Mouse (Mus musculus) gastrocnemius, adult 18-20 months (tissue): ENCODE results near the gene Numb. TPM values are rescaled to one million over a fixed set of nuclear protein-coding genes. Genes with fewer than 3 reads are reported as not detected.
"Not testable (repeated sequence)": the region's sequence is repeated elsewhere in the genome, so short reads cannot be mapped to it uniquely, and the experiment has no call there.

Experiments
- DNase-seq: peaks from one replicate; pipeline ENCODE4 v3.0.0; 2021; ENCODE audit warnings: low spot score
- total RNA-seq, 2 experiments: library from RNA; stranded (reverse); gene quantifications; 2 replicates each; pipeline ENCODE4 v1.2.3; 2021

Numb gene
- total RNA-seq, 2 experiments from 2014 or later, result 16.3 to 19.4 TPM

DNA sequence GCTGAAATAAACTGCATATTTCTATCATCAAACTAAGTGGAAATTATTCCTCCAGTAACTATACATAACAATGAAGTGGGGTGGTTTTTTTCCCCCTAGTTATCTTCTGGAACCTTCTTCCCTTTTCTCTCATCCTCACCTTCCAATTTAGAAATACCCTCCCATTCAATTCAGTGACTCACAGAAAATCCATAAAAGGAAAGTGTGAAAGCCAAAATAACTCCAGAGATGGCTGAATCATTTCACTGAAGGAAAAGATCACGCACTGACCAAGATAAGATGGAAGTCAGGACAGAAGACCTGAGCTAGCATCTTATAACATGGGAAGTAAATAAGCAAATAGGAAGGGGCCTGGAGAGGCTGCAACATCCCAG lies 1.7 kb upstream of the Numb start:
- no peak for DNase-seq

GRCm38 (mm10) chr12:83922724-83923485 lies 1.2 kb upstream of the Numb start:
- no peak for DNase-seq

DNA sequence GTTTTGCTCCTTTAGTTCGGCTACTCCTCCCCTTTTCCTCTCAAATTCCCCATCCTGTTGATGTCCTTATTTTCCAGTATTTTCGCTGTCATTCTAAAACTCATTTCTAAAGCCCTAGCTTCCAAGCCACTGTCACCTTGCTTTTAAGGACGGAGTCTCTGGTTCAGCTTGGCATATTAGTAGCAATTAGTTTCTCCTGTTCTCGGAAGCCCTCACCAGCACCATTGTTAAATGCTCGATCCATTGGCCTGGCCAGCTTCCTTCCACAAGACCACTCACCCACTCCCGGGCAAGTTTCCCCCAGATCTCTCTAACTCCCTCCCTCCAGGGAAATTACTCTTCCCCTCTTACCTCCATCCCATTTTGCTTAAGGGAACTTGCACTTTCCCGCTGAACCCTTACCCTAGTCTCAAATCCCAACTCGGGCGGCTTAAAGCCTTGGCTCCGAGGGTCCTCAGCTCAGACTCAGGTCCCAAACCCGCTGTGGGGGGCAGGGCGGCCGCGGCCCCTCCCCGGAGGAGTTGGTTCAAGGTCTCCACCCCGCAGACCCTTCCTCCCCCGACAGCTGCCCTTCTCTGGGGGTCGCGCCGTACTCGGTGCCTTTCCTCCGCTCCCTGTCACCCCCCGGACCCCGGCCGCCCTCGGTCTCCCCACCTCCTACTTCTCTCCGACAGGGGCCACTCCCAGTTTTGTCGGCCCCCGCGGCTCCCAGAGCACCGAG lies 853 bp downstream of the Numb start:
- DNase-seq, result peak; percentile 18

DNA sequence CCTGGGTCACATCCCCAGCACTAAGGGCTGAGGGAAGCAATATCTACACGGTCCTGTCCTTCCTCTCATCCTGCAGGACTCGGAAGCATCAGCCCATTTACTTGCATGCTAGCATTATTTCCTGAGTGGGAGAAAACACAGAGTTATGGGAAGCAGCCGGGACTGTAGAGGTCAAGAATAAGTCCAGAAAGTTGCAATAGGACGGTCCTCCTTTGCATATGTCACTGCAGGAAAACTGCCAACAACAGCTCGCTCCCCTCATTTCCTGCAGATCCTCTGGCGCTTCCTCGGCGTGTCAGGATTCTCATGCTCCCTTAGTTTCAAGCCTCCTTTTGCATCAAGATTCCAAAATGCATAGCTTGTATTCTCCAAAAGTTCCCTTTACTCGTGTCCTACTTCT lies 4.8 kb downstream of the Numb start:
- DNase-seq, result no peak

GRCm38 (mm10) chr12:83914797-83915196 lies 6.9 kb downstream of the Numb start:
- no peak for DNase-seq

- no peak for DNase-seq
These were observed 7.5 kb downstream of the Numb start for GRCm38 (mm10) chr12:83914202-83914740.

DNA sequence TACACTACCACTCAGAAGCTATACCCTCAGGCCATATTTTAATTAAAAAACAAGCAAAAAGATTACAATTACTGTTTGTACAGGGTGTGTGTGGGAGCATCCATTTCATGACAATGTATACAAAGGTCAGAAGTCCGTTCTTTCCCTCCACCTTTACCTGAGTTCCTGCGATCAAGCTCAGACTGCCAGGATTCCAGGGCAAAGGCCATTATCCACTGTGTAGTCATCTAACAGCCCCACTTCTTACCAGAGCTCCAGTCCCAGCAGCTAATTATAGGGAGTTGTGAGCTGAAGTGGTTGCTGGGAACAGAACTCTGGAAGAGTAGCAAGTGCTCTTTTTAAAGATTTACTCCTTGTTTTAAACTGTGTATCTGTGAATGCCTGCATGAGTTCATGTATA lies 11.3 kb downstream of the Numb start:
- no peak for DNase-seq

DNA sequence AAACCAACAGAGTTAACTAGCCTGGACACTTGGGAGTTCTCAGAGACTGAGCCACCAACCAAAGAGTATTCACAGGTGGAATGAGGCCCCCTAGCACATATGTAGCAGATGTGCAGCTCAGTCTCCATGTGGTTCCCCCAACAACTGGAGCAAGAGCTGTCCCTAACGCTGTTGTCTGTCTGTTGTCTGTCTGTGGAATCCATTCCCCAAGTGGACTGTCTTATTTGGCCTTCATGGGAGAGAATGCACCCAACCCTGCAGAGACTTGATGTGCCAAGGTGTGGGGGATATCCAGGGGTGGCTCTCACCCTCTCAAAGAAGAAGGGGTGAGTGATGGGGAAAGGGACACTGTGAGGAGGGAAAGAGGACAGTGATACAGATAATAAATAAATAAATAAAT lies 28.8 kb downstream of the Numb start:
- DNase-seq, result no peak

GRCm38 (mm10) chr12:83891278-83891677 lies 30.5 kb downstream of the Numb start:
- DNase-seq, result no peak

DNA sequence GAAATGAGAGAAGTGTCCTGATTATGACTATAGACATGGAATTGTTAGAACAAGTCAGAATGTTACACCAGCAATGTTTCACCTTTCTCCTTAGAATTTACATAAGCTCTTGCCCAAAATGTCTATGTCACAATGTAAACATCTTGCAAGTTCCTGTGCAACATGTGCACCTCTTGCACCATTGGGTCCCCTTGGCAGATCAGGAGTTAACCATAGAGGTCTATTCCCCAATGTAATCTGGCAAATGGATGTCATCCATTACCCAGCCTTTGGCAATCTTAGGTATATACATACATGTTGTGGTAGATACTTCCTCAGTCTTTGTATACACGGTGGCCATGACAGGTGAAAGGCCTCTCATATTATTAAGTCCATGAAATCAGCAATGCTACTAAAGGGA lies 32.6 kb downstream of the Numb start:
- no peak for DNase-seq

GRCm38 (mm10) chr12:83885516-83886285 lies 36.0 kb downstream of the Numb start:
- DNase-seq, result no peak

GRCm38 (mm10) chr12:83885065-83885464 lies 36.7 kb downstream of the Numb start:
- not testable (repeated sequence) for DNase-seq

GRCm38 (mm10) chr12:83882503-83882902 lies 39.2 kb downstream of the Numb start:
- no peak for DNase-seq

DNA sequence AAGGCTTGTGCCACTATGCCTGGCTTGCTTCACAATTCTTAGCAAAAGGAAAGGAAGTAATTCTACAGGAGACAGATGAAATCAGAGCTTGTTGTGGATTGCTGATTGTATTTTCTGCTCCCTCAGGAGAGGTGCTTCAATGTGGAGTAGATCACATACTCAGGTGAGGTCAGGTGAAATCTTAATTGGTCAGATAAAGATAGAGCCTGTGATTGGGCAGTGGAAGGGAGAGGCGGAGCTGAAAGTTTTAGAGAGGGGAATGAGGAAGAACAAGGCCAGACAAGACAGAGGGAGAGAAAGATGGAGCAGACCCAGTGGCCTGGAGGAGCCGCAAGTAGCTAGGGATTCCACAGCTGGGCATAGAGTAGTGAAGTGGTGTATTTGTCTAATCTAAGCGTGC lies 39.6 kb downstream of the Numb start:
- DNase-seq, result no peak

GRCm38 (mm10) chr12:83880913-83881312 lies 40.8 kb downstream of the Numb start:
- no peak for DNase-seq

GRCm38 (mm10) chr12:83875097-83875496 lies 46.6 kb downstream of the Numb start:
- DNase-seq, result no peak

- DNase-seq, result no peak
These were observed 47.1 kb downstream of the Numb start for GRCm38 (mm10) chr12:83874597-83874996.

- no peak for DNase-seq
These were observed 57.2 kb downstream of the Numb start for GRCm38 (mm10) chr12:83864501-83864900.

DNA sequence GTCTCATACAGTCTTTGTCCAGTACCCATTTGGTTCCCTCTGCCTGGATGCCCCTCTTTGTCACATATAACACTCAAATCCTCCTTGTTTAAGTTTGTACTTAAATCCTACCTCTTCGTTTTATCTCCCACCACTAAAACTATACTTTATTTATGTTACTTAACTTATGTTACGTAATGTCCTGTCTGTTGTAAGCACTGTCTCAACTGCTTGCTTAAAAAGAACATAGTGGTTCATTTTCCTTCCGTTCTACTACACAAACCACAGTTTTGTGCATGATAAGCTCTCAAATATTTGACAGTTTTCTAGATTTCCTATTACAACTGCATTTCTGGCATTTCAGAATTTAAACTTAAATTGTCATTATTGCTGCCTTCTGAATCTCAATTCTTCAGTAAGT lies 59.9 kb downstream of the Numb start:
- no peak for DNase-seq

- DNase-seq, result no peak
These were observed 61.0 kb downstream of the Numb start for GRCm38 (mm10) chr12:83860688-83861087.

DNA sequence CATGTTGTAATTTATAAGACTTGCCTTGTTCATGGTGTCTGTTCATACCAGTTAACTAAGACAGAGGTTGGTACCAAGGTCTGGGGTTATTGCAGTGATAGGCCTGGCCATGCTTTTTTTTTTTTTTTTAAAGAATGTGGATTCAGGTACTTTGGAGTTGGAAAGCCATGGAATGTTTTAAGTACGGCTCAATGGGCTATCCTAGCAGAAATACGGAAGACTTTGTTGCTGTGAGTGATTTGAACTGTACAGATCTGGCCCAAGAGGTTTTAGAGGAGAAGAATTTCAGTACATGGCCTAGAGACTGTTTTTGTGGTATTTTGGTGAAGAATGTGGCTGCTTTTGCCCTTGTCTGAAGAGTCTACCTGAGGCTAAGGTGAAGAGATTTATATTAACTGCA lies 63.7 kb downstream of the Numb start:
- DNase-seq, result no peak

DNA sequence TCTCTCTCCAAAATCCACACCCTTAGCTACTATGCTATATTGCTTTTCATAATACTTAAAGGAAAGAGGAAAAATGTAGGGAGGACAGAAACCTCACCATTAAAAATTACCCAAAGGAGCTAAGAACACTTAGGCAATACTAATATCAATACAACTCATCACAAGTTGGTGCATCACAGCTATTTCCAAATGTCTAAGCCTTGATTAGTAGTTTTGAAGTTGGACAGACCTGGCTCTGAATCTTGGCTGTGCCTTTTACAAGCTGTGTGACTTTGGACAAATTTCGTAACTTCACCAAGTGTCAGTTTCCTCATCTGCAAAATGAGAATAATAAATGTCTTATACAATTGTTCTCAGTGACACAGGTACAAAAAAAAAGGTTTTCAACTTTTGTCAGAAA lies 66.5 kb downstream of the Numb start:
- no peak for DNase-seq
